Mouse (Mus musculus) frontal cortex, adult (tissue): ENCODE measurements at regions not wholly inside any gene's neighbourhood (a gene's known extent, or its start where the extent isn't known, plus 50 kb on each side); places are given as distances from the start of the nearest gene placed in this dataset.

Experiments used
- ATAC-seq: cut with Nextera tagmentation; 2 replicates; pipeline ENCODE4 v1.9.2; 2017; ENCODE audit warnings: mild to moderate bottlenecking, moderate library complexity, mixed read lengths; ENCODE audit not compliant: low TSS enrichment

GRCm38 (mm10) chr9:81567106-81567505, 66.5 kb downstream of the Htr1b start:
- no peak for ATAC-seq

GRCm38 (mm10) chr9:81538354-81538753, 95.3 kb downstream of the Htr1b start:
- ATAC-seq = peak; percentile 74
